Mouse (Mus musculus): ENCODE measurements at regions not wholly inside any gene's neighbourhood (a gene's known extent, or its start where the extent isn't known, plus 50 kb on each side); places are given as distances from the start of the nearest gene placed in this dataset.

DNA sequence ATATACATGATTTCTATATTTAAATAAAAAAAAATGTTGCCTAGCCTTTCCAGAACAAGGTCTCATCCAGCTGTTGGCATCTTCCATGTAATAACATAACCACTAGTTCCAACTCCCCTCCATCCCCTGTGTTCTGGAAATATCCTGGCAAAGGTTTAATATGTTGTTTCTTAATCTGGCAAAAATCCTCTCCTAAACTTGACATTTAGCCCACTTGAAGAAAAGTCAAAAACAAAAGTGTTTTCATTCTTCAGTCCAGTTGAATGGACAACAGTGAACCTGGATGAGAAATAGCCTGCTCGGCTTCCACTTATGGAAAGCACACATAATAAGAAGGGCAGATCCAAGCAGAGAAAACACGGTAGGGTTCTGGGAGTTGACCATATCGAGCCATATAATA is 393.1 kb upstream of the Acvr2a start:
- Histone ChIP-seq H3K4me3 (ENCODE audit: insufficient read depth, low read length) (no peak overlapping the region), H3K27ac (ENCODE audit: insufficient read depth, low read length) (no peak overlapping the region), H3K4me1 (ENCODE audit: control insufficient read depth, insufficient read depth, low read length) (no peaks in the 10 kb centered on the region)
- TF ChIP-seq CTCF (IDR thresholded peaks at IDR 0.05; ENCODE audit: borderline replicate concordance, insufficient read depth, low read length) (no peak), POLR2A (IDR thresholded peaks at IDR 0.05; ENCODE audit: low read depth, low read length) (no peak)

DNA sequence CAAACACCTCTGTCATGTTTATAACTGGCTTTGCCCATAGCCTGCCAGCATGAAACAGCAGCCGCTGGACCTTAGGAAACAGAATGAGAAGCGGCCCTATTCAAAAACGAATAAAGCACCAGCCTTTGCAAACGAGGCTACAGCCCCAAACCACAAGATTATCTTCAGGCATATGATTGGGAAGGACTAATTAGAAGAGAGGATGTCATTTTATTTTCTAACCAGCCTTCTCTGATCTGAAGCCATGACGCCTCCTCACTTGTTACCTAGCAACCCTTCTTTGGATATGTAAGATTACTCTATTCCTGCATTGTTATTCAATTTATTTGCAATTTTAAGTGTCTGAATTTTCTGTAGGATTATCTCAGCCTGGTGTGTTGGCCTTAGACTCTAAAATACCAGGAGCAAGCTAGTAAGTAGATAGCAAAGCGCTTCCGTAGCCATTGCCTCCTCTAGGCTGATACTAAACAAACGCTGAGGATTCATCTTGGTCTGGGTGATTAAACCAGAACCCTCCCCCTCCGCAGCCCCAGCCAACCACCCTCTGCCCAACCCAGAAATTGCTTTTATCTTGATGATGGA is 390.0 kb upstream of the Acvr2a start:
- Histone ChIP-seq H3K4me1 (ENCODE audit: control insufficient read depth, insufficient read depth, low read length) (no peaks in the 10 kb centered on the region), H3K27ac (ENCODE audit: insufficient read depth, low read length) (no peak overlapping the region), H3K4me3 (ENCODE audit: insufficient read depth, low read length) (no peak overlapping the region)
- TF ChIP-seq CTCF (IDR thresholded peaks at IDR 0.05; ENCODE audit: borderline replicate concordance, insufficient read depth, low read length) (no peak), POLR2A (IDR thresholded peaks at IDR 0.05; ENCODE audit: low read depth, low read length) (no peak)

DNA sequence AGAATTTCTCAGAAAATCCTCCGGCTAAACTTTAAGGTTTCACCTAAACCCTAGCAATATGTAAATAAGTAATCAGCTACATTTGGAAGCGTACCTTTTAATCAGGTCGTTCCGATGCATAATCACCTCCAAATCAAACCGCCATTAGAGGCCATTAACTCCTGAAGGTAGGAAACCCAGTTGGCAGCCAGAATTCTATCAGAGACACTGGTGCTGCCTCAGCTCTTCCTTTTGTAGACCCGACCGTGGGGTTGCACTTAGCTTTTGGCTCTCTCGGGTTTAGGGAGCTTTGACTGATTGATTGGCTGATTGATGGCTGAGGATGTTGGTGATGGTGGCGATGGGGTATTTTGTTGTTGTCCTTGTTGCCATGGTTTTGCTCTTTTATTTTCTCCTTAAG is 389.3 kb upstream of the Acvr2a start:
- no peak overlapping the region for H3K4me3 ChIP-seq (ENCODE audit: insufficient read depth, low read length)
- no peak for TF ChIP-seq POLR2A (IDR thresholded peaks at IDR 0.05; ENCODE audit: low read depth, low read length)
- H3K4me1 ChIP-seq (ENCODE audit: control insufficient read depth, insufficient read depth, low read length), result no peaks in the 10 kb centered on the region
- no peak overlapping the region for H3K27ac ChIP-seq (ENCODE audit: insufficient read depth, low read length)

DNA sequence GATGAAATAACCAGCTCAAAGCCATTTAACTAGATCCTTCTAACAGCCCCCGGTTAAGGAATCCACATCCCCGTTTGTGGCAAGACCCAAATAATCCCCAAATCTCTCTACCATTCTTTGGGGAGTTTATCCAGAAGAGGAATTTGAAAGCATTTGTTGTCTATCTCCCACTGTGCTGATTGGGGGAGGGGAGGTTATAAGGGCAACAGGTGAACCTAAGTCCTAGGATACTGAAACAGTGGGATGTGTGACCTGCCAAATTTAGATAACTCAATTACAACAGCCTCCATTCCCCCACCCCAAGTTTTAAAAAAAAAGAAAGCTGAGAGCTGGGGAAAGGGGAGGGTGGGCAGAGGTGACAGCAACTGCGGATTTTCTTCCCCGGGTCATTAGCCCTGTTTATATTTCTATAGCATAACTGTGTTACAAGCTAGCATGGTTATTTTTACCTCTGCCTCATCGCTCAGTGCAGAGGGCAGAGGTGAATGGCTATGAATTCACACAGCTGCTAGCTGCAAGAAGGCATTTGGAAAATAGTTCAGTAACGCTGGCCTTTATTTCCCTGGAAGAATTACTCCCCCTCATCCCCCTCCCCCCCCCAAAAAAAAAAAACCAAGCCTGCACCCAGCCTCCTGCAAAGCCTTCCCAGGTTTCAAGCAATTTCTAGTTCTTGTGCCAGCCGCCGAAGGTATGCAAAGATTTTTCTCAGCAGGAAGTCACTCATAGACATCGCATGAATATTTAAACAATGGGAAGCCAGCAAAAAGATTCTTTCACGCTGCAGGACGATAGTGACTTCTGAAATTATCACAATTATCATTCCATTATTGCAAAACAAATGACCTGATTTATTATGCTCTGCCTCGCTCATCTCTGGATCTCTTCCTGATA is 388.5 kb upstream of the Acvr2a start:
- H3K27ac ChIP-seq (ENCODE audit: insufficient read depth, low read length), result no peak overlapping the region
- TF ChIP-seq CTCF (IDR thresholded peaks at IDR 0.05; ENCODE audit: borderline replicate concordance, insufficient read depth, low read length) (no peak), POLR2A (IDR thresholded peaks at IDR 0.05; ENCODE audit: low read depth, low read length) (no peak)
- no peak overlapping the region for H3K4me3 ChIP-seq (ENCODE audit: insufficient read depth, low read length)
- no peaks in the 10 kb centered on the region for H3K4me1 ChIP-seq (ENCODE audit: control insufficient read depth, insufficient read depth, low read length)

DNA sequence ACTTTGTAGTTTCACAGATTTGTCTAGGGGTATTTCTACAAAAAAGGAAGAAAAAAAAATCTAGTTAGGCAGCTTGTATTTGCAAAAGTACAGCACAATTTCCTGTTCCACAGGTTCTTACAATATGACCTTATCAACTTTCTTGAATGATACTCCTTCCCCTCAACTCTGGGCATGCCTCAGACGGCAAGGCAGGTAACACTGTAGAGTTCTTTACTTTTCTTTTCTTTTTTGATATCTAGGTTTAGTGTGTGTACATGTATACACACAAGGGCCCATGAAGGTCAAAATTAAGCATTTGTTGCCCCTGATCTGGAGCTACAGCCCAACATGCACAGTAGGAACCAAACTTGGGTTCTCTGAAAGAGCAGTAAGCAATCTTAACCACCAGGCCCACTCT is 381.4 kb upstream of the Acvr2a start:
- H3K4me3 ChIP-seq (ENCODE audit: insufficient read depth, low read length), result no peak overlapping the region
- TF ChIP-seq POLR2A (IDR thresholded peaks at IDR 0.05; ENCODE audit: low read depth, low read length), result no peak
- TF ChIP-seq CTCF (IDR thresholded peaks at IDR 0.05; ENCODE audit: borderline replicate concordance, insufficient read depth, low read length), result no peak
- H3K27ac ChIP-seq (ENCODE audit: insufficient read depth, low read length), result no peak overlapping the region
- H3K4me1 ChIP-seq (ENCODE audit: control insufficient read depth, insufficient read depth, low read length), result no peaks in the 10 kb centered on the region

DNA sequence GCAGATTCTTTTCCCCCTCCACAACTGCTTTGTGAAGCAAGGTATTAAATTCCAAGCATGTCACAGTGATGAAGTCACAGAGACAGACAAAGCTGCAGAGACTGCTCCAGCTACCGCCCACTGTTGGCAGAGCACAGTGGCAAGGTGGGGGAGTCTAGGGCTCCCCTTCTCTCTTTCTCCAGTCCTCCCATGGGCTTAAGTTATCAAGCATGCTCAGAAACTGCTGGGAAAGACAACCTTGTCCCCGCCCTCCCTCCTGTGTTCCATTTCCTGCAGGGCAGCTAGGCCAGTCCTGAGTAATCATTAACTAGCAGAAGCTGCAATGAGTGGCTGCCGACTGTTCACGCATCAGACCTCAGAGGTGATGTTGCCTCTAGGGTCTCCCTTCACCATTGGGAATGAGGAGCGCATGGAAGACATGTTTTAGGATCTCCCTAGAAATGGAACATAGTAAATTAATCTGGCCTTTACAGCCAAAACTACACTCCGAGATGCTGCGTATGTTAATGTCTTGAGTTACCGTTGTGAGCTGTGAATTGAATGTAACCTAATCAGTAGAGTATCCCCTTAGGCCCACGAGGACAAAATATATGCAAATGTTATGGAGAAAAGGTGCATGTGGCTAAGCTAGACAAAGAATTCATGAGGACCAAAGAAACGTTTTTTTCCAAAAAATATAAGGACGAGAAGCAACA is 372.5 kb upstream of the Acvr2a start:
- H3K27ac ChIP-seq (ENCODE audit: insufficient read depth, low read length), result 0 out of 2 replicates have a peak overlapping the region, but pooled peaks have one; percentile 0
- no peaks in the 10 kb centered on the region for H3K4me1 ChIP-seq (ENCODE audit: control insufficient read depth, insufficient read depth, low read length)
- TF ChIP-seq CTCF (IDR thresholded peaks at IDR 0.05; ENCODE audit: borderline replicate concordance, insufficient read depth, low read length) (no peak), POLR2A (IDR thresholded peaks at IDR 0.05; ENCODE audit: low read depth, low read length) (no peak)
- no peak overlapping the region for H3K4me3 ChIP-seq (ENCODE audit: insufficient read depth, low read length)

DNA sequence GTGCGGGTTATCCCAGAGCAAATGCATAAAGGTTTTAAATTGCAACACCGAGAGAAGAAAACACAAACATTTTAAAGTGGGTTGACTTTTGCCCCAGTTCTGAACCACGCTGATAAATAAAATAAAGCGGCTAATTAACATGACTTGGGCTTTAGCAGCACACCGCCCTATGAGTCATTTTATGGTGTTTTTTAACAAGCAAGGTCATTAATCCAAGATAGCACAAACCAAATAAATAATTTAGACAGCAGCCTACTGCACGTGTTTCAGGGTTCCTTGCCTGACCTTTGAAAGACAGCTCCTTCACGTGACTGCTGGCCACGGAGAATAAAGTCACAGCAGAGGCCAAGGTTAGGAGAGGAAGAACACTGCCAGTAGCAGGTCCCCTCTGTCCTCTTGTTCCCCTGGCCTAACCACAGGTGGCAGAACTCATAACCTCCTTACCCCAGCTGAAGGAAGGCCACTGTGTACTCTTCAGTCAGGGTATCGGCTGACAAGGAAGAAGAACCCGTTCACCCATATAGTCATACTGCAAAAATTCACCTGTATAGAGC is 371.8 kb upstream of the Acvr2a start:
- no peaks in the 10 kb centered on the region for H3K4me1 ChIP-seq (ENCODE audit: control insufficient read depth, insufficient read depth, low read length)

DNA sequence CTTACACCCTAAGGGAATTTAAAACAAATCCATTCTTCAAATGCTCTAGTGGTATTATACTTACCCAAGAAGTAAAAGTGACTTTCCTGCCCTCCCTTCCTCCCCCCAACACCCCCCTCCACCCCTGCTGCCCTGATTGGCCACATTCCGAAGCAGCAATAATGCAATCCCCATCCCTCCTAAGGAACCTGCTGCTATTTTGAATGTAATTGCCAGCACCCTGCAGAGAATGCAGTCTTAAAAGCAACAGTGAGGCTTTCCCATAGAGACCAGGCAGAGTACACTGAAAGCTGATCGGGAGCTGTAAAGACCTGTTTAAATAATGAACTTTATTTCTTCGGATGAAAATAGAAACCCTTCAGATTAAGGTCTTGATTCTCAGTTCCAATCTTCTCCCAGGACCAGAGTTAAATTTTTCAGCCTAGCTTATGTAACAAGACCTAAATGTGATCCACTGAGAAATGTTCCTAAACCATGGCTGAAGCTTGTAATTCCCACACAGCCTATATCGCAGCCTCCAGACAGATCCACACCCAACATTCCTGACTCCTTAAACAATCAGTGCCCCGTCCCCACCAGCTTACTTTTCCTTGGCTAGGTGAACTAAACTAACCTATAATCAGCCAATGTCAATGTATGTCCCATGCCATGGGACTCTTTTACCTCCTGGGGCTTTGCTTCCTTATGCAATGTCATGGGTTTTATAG is 367.9 kb upstream of the Acvr2a start:
- no peak overlapping the region for H3K27ac ChIP-seq (ENCODE audit: insufficient read depth, low read length)
- no peak overlapping the region for H3K4me3 ChIP-seq (ENCODE audit: insufficient read depth, low read length)
- H3K4me1 ChIP-seq (ENCODE audit: control insufficient read depth, insufficient read depth, low read length), result no peaks in the 10 kb centered on the region
- TF ChIP-seq POLR2A (IDR thresholded peaks at IDR 0.05; ENCODE audit: low read depth, low read length) (no peak), CTCF (IDR thresholded peaks at IDR 0.05; ENCODE audit: borderline replicate concordance, insufficient read depth, low read length) (no peak)

More for the DNA sequence above, 371.8 kb upstream of the Acvr2a start:
- TF ChIP-seq POLR2A (IDR thresholded peaks at IDR 0.05; ENCODE audit: low read depth, low read length) (no peak), CTCF (IDR thresholded peaks at IDR 0.05; ENCODE audit: borderline replicate concordance, insufficient read depth, low read length) (no peak)
- H3K27ac ChIP-seq (ENCODE audit: insufficient read depth, low read length), result no peak overlapping the region
- no peak overlapping the region for H3K4me3 ChIP-seq (ENCODE audit: insufficient read depth, low read length)

DNA sequence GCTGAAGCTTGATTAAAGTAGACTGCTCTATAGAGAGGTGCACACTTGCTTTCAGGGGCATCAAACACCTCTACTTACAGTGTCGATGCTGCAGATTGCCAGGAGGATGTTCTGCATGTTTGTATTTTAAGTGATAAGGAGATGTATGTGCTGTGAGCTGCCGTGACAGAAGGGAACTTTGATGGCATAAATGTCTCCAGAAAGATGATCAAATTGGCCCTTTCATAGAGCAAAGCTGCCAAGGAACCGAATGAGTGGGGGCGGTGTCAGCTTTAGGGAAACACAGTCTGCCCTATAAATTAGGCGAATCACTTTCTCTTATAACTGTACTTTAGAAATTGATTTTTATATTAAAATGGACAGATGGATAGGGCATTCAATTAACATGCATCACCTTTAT is 367.3 kb upstream of the Acvr2a start:
- TF ChIP-seq POLR2A (IDR thresholded peaks at IDR 0.05; ENCODE audit: low read depth, low read length) (no peak), CTCF (IDR thresholded peaks at IDR 0.05; ENCODE audit: borderline replicate concordance, insufficient read depth, low read length) (no peak)
- Histone ChIP-seq H3K4me3 (ENCODE audit: insufficient read depth, low read length) (no peak overlapping the region), H3K4me1 (ENCODE audit: control insufficient read depth, insufficient read depth, low read length) (no peaks in the 10 kb centered on the region), H3K27ac (ENCODE audit: insufficient read depth, low read length) (no peak overlapping the region)

Measured in embryonic fibroblast, embryonic 13.5 days (primary cell).